Mouse (Mus musculus): ENCODE measurements at regions not wholly inside any gene's neighbourhood (a gene's known extent, or its start where the extent isn't known, plus 50 kb on each side); places are given as distances from the start of the nearest gene placed in this dataset.

- DNase-seq (ENCODE audit: extremely low spot score, low read depth, low spot score), result no peak
Observed at GRCm38 (mm10) chr14:96592051-96592450, 73.1 kb upstream of the Klhl1 start.

Measured in hindlimb bud, embryonic 11.5 days (tissue).